Mouse (Mus musculus) left cerebral cortex, adult 11 months (tissue): Measurements from ENCODE around the gene Shf.

ENCODE experiments used
- DNase-seq: peaks from one replicate; pipeline ENCODE4 v3.0.0; 2022; ENCODE audit warnings: low spot score

Shf gene

DNA sequence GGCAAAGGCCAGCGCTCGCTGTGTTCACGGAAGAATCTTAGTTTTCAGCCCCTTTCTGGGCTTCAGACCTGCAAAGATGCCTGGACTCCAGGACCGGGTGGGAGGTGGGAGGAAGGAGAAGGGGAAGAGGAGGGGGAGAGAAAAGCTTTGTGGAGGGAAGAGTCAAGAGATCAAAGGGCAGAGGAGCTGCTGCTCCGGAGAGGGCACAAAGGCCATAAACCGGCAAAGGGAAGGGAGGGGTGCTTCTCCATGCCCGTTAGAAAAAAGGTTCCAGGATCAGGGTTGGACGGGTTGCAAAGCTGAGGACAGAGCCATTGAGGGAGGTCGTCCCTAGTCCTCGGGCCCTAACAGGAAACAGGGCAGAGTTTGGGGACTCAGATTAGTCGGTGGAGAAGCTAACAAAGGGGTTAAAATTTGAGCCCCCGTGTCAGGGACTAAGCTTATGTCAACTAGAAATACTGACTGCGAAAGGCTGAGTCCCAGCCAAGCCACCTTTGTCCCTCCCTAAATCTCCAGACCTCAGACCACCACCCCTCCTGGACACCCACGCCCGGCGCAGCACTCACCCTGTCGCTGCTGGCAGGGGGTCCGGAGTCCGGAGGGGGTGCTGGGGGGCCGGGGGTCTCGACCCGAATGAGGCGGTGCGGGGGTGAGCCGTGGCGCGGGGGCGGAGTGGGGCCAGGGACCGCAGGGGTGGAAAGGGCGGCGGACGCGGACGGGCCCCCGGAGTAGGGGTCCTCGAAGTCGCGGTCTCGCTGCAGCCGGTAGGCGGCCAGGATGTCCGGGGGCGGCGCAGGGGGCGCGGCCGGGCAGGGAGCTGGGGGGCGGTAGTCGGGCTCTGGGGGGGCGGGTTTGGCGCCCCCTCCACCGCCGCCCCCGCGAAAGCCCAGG lies 636 bp downstream of the Shf start:
- DNase-seq, result no peak

DNA sequence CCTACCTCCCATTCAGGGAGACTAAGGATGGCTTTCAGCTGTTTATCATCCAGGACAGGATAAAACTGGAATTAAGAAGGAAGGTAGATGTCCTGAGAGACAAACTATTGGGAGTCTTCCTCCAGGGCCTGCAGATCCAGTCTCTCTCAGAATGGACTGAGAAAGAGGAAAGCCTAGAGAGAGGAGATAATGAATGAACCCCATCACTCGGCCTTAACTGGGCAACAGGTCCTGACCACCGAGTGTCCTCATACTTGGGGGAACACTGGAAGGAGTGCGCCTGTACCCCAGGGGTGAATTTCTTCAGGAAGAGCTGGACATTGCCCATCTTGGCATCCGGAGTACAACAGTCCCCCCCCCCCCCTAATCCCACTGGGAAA lies 1.3 kb downstream of the Shf start:
- no peak for DNase-seq

DNA sequence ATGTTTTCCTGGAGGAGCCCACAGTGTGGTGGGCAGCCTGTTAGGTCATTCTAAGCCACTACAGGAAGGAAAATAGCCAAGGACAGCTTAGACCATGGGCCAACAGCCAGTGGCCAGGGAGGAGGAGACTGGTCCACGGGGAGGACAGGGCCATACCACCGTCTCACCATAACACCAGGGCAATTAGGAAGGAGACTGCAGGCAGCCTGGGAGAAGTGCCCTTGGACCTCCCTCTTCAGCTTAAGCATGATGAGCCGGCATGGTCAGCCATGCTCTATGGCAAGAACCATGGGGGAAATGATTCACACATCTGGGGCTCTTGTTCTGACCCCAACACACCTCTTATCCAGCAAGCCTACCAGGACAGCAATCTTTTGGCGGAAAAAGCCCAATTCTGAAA lies 1.8 kb downstream of the Shf start:
- no peak for DNase-seq

DNA sequence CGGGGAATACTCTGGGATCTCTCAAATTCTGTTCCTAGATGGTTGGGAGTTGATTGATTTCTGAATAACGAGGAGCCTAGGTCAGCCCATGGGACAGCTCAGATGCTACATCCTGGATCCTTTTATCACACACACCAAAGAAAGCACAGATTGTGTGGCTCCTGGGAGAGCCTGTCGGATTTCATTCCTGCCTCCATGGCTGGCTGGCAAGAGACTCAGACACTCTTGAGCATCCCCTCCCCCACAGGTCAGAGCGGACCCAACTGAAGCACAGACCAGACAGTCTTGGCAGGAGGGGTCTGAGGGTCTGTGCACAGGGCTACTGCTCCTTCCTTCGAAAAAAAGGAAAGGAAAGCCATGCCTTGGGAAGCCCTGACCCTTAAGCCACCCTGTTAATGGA lies 2.3 kb downstream of the Shf start:
- no peak for DNase-seq

DNA sequence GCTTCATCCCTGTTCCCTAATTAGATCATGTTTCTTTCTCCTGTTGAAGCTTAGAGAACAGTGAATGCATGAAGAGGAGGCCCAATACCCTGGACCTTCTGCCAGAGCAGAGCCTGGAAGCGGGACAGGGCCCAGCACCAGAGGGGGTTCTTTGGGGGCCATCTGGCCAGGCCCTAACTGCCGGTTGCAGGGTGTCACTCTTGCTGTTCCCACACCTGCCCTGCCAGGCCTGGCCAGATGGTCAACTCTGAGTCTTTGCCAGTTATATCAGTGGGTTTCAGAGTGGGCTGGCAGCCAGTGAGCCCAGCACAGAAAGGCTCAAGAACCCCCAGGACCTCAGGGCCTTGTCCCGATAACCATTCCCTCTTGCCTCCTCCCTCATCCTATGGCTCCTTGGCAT lies 2.9 kb downstream of the Shf start:
- no peak for DNase-seq

DNA sequence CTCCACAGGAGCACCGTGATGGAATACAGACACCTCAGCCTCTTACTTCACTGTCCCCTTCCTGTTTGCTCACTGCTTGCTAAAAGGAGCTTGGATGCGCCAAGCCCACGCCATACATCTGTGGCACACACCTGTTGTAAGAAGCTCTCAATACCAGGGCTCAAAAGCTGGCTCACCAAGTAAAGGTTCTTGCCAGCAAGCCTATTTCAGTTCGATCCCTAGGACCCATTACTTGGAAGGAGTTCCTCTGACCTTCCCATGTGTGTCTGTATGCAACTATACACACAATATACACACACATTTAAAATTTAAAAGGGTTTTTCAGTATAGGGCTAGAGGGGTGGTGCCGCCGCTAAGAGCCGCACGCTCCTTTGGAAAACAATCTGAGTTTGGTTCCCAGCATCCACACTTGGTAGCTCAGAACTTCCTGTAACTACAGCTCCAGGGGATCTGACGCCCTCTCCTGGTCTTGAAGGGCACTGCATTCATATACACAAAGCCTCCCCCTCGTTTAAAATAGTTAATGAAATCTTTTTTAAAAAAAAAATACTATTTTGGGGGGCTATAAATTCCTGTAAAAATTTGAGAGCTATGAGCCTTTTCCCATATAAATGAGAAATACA lies 3.6 kb downstream of the Shf start:
- no peak for DNase-seq

DNA sequence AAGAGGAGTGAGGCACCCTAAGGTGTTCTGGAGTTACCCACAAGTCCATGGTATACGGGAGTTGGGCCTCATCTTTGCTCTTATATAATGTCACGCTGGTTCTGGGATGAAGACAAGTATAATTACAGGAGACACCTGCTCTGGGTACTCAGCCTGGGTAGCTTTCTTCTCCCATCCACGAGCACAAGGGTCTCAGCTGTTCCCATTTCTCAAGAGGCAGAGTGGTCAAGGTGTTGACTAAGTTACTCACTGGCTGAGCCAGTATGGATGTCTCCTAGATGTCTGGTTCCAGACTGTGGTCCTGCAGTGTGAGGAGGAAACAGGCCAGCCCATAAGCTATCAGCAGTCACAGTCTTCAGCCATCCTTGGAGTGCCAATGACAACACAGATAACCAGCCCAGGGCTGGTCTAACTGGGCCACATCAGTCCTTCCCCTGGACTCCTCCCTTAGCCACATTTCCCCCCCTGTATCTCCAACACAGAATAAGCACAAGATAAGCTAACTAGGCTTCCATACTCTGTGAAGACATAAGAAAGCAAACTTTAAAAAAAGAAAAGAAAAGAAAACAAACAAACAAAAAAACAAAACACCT lies 4.5 kb downstream of the Shf start:
- DNase-seq, result no peak

DNA sequence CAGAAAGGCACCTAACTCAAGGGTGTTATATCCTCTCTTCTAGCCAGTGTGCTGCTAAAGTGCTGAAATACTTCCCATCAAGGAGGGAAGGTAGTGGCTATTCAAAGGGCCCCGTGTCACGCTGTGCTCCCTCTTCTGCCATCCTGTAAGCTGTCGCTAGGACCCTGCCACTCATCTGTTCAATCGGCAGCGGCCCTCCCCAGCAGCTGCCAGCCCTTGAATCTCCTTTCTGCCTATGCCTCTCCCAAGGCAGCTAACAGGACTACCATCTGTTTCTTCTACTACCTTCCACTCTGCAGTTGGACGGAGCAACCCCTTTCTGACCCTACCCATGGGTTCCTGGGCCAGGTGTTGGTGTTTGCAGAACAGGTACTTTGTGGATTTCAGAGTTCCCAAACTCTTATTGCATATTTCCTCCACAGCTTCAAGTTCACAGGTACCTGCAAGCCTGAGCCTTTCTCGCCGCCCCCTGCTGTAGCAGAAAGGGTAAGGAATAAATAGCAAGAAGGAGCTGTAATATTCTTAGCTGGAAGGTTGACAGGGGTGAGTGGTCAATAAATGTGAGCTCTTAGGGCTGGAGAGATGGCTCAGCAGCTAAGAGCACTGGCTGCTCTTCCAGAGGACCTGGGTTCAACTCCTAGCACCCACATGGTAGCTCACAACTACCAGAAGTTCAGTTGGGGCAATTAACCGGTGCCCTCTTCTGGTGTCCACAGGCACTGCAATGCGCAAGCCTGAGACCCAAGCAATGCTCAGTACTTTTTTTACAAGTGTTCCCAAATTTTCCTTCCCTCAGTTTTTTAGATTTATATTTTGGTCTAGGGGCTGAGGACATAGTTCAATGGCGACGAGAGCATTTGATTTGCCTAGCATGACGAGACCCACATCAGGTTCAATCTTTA lies 6.1 kb downstream of the Shf start:
- no peak for DNase-seq

DNA sequence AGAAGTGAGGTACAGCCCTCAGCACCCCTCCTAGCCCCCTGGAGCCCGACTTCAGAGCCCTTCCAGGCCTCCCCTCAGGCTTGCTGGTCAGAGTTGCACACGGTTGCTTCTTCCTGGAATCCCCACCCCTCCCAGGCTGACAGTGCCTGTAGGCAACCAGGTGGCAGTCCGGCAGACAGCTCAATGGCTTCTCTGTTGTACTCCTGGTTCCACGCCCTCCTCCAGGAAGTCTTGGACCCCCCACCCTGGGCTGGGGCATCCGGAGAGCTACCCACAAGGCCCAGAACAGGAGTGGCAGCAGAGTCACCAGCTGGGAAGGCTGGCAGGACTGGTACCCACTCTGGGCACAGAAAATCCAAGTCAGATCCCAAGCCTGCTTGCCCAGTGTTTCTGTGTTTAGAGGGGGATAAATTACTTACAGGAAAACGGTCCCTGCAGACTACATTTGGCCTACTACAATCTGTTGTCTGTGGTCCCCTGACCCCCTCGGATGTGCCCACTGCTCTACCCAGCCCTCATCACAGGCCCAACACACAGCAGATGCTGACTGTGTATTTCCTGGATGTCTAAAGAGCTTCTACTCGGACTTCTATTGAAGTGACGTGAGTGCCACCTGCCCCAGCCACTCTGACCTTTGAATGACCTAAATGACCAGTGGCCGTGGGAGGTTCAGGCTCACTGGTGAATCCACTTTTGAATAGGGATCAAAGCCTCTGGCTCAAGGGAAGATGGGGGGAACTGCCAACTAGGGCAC lies 6.9 kb downstream of the Shf start:
- DNase-seq, result no peak

DNA sequence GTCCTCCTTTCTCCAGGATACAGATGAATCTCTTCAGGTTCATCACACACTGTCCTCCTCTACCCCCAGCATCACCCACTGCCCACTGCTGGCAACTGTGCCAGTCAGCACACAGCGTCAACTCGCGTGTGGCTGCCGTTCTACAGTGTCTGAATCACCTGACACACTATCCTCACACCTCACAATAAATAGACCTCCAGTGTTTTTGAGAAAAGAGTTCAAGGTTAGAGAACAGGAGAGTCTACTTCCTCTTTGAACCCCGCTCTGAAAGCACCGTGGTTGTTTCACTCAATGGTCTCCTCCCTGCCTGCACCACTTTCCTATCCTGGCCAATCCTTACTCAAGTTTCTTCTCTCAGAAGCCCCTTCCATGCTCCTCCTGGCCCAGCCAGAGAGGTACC lies 7.8 kb downstream of the Shf start:
- no peak for DNase-seq

DNA sequence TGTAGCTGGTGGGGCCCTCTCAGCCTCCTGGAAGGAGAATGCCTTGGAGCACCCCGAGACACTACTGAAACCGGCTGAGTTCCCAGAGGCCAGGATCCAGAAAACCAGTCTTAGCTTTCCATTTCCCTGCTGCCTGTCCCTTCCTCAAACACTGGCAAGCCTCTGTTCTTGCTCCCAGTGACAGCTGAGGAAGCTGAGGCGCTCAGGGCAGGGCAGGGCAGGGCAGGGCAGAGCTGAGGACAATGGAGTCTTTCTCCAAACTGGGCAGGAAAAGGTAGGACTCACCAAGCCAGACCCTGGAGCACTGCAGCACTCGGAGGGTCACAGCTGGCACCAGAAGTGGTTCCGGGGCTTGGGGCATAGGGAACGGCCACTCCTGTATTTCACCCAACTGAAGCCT lies 8.7 kb downstream of the Shf start:
- DNase-seq, result no peak

DNA sequence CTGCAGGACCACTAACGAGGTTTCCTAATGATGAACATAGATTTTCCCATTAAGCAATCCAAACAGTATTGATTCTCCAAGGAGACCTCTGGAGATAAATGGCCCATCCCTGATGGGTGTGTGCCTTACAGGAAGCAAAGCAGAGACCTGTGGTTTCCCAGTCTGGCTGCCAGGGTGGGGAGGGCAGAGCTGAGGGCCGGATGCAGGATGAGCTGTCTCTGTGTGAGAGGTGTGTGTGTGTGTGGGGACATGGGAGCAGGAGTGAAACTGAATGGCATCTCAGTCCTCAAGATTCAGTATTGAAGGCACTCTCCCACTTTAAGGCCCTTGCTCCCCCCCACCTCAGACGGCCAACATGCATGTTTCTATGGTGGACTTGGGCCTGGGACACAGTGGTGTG lies 12.8 kb downstream of the Shf start:
- no peak for DNase-seq

DNA sequence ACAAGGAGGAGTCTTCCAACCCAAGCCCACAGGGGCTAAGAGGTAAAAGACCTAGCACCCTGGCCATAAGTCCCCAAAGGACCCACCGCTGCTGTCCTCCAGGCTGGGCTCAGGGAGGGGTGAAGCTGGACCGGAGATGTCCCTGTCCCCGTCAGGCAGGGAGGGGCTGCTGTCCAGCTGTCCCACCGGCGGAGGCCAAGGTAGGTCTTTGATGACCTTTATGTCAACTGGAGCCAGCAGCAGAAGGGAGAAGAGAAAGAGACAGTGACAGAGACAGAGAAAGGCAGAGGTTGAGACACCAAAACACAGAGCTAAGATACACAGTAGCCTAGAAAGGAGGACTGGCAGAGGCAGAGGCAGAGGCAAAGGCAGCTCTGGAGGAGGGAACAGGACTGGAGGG lies 13.6 kb downstream of the Shf start:
- no peak for DNase-seq

DNA sequence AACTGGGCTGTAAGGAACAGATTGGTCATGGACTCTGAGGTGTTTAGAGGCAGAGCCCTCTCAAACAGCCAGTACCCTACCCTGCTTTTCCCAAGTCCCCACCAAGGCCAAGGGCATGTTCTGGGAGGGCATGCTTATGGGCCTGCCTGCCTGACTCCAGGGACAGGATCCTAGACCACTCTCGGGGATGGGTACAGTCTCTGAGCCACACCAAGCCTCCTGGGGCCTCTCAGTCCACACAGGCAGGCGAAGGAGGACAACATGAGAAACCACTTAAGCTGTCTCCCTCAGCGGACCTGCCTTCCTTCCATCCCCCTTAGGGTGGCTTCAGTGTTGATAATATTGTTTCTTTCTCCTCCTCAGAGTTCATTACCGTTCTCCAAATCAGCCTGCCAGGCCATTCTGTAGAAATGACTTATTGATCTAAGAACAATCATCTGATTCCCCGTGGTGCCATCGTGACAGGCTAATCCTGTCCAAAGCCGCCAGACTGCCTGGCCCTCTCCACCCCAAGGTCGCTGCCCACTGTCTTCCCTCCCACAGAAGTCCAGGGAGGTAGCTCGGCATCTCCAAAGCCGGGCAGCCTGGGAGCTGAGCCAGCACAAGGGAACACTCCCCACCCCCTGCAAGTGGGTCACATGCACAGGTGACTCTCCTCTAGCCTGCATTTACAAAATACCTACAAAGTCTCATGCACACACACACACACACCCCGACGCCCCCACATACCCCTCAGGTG lies 14.6 kb downstream of the Shf start:
- no peak for DNase-seq

DNA sequence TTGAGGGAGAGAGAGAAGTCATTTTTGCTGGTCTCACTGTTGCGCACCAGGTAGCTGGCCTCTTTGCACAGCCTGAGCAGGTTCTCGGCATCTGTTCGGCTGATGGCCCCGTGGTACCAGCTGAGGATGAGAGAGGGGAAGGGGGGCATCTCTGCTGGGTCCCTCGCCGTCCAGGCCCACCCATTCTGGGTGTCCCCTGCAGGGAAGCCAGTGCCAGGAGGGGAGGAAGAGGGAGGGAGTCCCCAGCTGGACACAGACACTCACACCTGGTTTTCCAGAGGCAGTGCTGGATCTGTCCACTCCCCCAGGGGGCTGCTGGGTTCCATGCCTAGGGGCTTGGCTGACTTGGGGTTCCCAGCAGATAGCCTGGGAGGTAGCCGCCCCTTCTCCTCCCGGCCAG lies 15.2 kb downstream of the Shf start:
- no peak for DNase-seq

DNA sequence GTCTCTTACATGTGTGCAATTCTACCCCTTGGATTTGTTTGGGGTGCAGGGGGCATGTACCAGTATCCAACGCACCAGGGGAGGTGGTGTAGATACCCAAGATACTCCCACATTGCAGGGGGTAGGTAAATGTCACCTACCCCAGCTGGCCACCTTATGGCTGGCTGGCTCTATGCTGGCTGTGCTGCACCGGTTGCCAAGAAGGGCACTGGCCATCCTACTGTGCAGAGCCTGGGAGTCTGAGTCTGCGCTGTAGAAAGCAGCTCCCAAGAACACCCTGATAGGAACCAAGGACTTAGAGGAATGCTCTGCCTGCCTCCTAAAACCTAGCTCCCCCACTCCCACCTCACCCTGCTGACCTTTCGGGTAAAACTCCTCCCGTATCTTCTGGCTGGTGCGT lies 16.0 kb downstream of the Shf start:
- DNase-seq, result no peak

DNA sequence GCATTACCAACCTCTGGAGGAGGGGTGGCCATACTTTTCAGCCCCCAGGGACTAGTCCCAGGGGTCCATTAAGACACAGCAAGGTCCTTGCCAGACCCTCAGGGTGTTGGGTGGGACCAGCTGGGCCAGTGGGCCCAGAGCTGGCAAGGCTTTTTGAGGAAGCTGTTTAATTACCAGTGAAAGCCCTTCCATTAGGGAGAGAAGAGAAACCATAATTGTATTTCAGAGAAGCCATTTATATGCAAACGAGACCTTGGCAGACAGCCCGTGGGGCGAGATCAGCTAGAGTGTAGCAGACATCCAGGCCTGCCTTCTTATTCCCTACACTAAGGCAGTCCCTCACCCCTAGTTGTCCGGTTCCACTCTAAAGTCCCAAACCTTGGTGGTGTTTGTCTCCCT lies 17.0 kb downstream of the Shf start:
- DNase-seq, result no peak

DNA sequence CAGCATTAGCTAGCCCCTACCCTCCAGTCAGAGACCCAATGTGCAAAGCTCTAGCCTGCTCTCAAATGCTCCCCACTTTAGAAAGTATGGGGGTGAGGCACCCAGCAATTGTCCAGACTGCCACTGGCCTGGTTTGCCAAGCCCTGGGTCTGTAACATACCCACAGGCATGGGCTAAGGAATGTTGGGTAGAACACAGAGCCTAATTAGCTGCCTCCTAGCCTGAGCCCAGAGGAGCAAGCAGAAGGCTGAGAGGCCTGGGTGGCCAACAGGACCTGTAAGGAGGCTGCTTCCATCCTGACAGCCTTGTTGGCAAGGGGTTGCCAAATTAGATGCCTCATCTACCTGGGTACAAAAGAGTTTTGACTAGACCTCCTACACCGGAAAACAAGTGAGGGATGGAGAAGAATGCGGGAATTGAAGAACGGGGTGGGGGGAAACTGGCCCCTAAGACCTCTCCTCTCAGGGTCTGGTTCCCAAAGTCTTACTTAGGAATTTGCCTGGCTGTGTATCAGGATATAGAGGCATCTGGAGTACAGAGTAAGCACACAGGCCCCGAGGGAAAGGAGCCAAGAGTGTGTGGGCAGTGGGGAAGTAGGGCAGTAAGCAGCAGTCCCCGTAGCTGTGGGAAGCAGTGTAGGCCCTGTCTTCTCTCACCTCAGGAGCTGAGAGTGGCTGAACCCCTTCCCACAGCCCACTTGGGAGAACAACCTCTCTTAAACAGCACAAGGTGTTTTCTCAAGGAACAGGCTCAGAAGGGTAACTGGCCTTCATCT lies 17.6 kb downstream of the Shf start:
- no peak for DNase-seq

DNA sequence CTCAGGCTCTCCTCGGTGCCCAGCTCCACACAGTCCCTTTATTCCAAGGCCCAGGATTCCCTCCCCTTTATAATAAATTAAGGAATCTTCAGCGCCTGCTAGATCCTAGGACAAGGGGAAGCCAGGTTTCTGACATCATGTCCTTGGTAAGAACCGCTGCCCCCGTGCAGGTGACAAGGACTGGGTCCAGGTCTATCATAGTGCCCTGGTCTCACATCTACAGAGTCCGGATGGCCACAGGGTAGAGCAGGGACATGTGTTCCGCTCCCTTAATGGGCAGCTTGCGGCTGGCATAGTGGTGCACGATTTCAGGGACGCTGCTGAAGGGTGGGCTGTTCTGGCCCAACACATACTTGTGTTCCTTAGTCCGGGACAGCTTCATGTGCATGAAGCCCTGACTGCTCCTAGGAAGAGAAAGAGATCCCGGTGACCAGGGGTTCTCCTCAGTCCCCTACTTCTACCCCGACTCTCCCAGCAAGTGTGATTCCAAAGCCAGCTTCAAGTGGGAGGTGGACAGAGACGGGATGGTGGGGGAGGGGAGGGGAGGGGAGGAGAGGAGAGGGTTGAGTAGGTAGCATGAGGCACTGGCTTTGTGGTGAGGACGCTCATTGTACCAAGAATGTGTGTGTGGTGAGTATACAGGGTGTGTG lies 19.7 kb downstream of the Shf start:
- DNase-seq, result no peak
